Mouse (Mus musculus) hindbrain, embryonic 15.5 days (tissue): Measurements from ENCODE around the gene Hdac6. TPM values are rescaled to one million over a fixed set of nuclear protein-coding genes. Genes with fewer than 3 reads are reported as not detected.

Experiments used
- ATAC-seq: fragments of 200-750 bp; cut with Nextera tagmentation; 2 replicates; pipeline ENCODE4 v1.8.0; 2017; ENCODE audit warnings: low read depth, moderate number of reproducible peaks, moderate TSS enrichment; ENCODE audit not compliant: low FRiP score
- H3K27ac ChIP-seq: fragments of 300-500 bp; sonication (generic); replicated peaks from 2 replicates; pipeline ENCODE4 v1.5.1; 2015; ENCODE audit warnings: mild to moderate bottlenecking, inconsistent platforms
- H3K27me3 ChIP-seq: fragments of 300-500 bp; sonication (generic); 2 replicates; pipeline ENCODE4 v1.6.1; 2015; ENCODE audit warnings: control low read depth, inconsistent platforms
- H3K36me3 ChIP-seq: fragments of 300-500 bp; sonication (generic); 2 replicates; pipeline ENCODE4 v1.6.1; 2015; ENCODE audit warnings: control low read depth, inconsistent platforms
- H3K4me1 ChIP-seq: fragments of 300-500 bp; sonication (generic); replicated peaks from 2 replicates; pipeline ENCODE4 v1.6.1; 2015; ENCODE audit warnings: control low read depth, inconsistent platforms
- H3K4me2 ChIP-seq: fragments of 300-500 bp; sonication (generic); 2 replicates; pipeline ENCODE4 v1.6.1; 2015; ENCODE audit warnings: moderate library complexity, mild to moderate bottlenecking, inconsistent platforms
- H3K4me3 ChIP-seq: fragments of 300-500 bp; sonication (generic); 2 replicates; pipeline ENCODE4 v1.5.1; 2015; ENCODE audit warnings: mild to moderate bottlenecking, inconsistent platforms
- H3K9ac ChIP-seq: fragments of 300-500 bp; sonication (generic); 2 replicates; pipeline ENCODE4 v1.6.1; 2015; ENCODE audit warnings: inconsistent platforms
- H3K9me3 ChIP-seq: fragments of 300-500 bp; sonication (generic); 2 replicates; pipeline ENCODE4 v1.6.1; 2016; ENCODE audit warnings: control low read depth, inconsistent platforms
- WGBS: fragments of 180-500 bp; shearing (Covaris S2); methylation state at CpG from one replicate; pipeline ENCODE4 v1.1.7; 2015; 5-methylcytosine and 5-hydroxymethylcytosine counted together
- polyA plus RNA-seq: library from polyadenylated mRNA; unstranded; fragments of >200 nt; fragmentation: Nextera tagmentation; extraction: Ambion mirVana; gene quantifications from 2 replicates; pipeline ENCODE4 v1.2.1, GENCODE M21; 2015

Hdac6 gene
- 68.0 and 73.6 TPM in 2 replicates for polyA plus RNA-seq

DNA sequence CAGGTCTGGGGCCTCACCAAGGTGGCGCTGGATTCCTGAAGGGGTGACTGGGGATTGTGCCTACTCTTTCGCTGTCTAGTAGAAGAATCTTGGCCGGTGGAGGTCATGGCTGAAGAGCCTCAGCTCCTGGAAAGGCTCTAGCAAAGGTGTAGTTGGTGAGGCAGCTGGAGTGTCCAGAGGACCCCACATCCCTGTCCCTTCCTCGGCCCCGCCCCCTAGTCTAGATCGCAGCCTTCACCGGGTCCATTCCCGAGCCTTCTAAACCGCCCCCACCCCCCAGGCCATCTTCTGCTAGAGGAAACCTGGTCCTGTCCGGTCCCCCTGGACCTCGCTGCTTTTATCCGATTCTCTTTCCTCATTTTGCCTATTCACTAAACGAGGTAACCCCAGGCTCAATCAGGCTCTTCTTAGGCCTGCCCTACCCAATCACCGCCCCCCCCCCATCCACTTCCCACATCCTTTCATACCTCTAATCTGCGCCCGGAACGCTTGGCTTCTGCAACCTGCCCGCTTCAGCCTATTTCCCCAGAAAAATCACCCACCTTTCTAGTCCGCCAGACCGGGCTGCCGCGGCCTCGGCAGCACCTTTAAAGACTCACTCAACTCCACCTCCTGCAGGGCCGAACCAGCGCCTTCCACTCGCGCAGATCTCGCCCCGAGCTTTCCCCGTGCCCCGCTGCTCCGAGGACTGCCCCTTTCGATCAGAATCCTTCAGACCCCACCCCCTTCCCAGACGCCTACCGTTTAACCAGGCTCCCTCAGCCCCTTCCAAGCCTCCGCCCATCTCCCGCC lies at the start of gene Hdac6:
Hdac6 (minus strand) TSS at position 782 of the 792 bp plus-strand sequence.
- Histone ChIP-seq H3K4me1 (no peaks in the 10 kb centered on the region), H3K9ac (peak within 1 kb of the TSS; percentile 52), H3K9me3 (no peaks in the 10 kb centered on the region), H3K36me3 (no peaks in the 10 kb centered on the region), H3K27me3 (no peaks in the 10 kb centered on the region), H3K27ac (peak within 1 kb of the TSS; percentile 77), H3K4me2 (peak within 1 kb of the TSS; percentile 58), H3K4me3 (peak within 1 kb of the TSS; percentile 50)
- peak; percentile 24 for ATAC-seq
- WGBS, result 25% methylated on average over 35 of the region's 37 CpGs

DNA sequence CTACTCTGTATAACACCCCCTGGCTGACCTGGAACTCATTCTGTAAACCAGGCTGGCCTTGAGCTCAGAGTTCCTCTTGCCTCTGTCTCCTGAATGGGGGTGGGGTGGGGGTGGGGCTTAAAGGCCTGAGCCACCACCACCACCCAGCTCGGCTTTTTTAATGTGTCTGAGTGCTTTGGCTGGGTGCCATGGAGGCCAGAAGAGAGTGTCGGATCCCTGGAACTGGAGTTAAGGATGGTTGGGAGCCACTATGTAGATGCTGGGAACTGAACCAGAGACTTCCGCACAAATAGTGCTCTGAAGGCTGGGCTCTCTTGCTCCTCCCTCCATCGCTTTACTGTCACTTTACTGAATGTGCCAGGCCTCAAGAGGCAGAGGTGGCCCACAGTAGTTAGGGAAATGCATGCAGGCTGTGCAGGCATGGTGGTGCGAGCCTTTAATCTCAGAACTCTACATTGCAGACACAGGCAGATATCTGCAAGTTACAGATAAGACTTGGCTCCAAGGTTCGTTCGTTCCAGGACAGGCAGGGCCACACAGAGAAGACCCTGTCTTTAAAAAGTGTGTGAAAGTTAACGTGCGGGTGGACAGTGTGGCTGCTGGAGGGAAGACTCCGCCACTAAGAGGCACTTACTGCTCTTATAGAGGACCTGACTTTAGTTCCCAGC lies 45.5 kb upstream of the Hdac6 start:
- no peak for ATAC-seq
- no peaks in the 10 kb centered on the region for H3K4me1 ChIP-seq
- no peaks in the 10 kb centered on the region for H3K9me3 ChIP-seq
- no peak overlapping the region for H3K27ac ChIP-seq
- 74% methylated on average over 10 of the region's 10 CpGs for WGBS
- no peak overlapping the region for H3K9ac ChIP-seq
- H3K36me3 ChIP-seq, result no peaks in the 10 kb centered on the region
- no peak overlapping the region for H3K4me2 ChIP-seq
- no peaks in the 10 kb centered on the region for H3K27me3 ChIP-seq
- H3K4me3 ChIP-seq, result no peak overlapping the region

DNA sequence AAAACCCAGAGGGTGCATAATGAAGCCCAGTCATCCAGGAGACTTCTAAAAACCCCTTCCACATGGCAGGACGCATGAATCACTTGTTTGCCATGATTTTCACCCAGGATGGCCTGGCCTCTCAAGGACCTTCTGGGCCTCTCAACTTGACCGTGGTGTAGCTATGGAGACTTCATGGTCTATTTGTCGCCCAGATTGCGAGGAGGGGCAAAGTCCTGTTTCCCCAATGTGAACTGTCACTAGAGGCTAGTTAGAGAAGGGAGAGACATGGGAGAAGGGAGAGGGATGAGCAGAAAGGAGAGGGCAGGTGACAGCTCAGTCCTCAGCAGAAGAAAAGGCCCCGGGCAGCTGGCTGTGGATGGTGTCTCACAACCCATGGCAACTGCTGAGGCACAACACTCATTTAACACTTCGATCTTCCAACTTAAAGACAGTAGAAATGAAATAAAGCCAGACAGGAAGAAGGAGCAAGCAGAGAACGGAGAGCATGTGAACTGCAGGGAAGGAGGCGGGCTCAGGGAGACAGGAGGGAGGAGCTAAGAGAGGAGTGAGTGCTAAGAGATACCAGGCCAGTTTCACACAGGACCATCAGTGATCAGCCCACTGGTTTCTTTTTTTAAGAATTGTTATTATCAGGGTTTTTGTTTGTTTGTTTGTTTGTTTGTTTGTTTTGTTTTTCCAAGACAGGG lies 44.8 kb upstream of the Hdac6 start:
- Histone ChIP-seq H3K27ac (no peak overlapping the region), H3K9ac (no peak overlapping the region), H3K36me3 (no peaks in the 10 kb centered on the region), H3K27me3 (no peaks in the 10 kb centered on the region), H3K4me2 (no peak overlapping the region), H3K9me3 (no peaks in the 10 kb centered on the region), H3K4me1 (no peaks in the 10 kb centered on the region), H3K4me3 (no peak overlapping the region)
- 61% methylated on average over 8 of the region's 8 CpGs for WGBS
- no peak for ATAC-seq

- 87% methylated on average over 7 of the region's 7 CpGs for WGBS
- H3K4me3 ChIP-seq, result no peak overlapping the region
- ATAC-seq, result no peak
- no peak overlapping the region for H3K4me2 ChIP-seq
- H3K9me3 ChIP-seq, result no peaks in the 10 kb centered on the region
- H3K36me3 ChIP-seq, result no peaks in the 10 kb centered on the region
- no peaks in the 10 kb centered on the region for H3K27me3 ChIP-seq
- no peak overlapping the region for H3K9ac ChIP-seq
- H3K4me1 ChIP-seq, result no peaks in the 10 kb centered on the region
- H3K27ac ChIP-seq, result no peak overlapping the region
These were observed 33.7 kb upstream of the Hdac6 start for GRCm38 (mm10) chrX:7981368-7981767.

DNA sequence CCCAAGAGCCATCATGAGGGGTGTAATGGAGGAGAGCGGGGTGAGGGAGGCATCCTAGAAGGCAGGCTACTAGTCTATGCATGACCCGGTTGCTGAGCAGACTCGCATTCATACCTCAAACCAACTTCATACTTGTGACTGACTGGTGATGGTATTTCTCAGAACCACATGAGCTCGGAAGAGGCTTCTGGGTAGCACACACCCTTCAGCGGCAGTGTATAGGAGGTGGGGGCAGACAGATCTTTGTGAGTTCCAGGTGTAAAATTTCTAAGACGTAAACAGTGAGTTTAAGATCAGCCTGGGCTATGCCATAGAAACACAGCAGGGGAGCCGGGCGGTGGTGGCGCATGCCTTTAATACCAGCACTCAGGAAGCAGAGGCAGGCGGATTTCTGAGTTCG lies 30.2 kb upstream of the Hdac6 start, which contains the start of gene Gata1:
Gata1 (minus strand) TSS at position 180 of the 400 bp plus-strand sequence.
- Histone ChIP-seq H3K27ac (no peak within 1 kb of the TSS), H3K4me3 (no peak within 1 kb of the TSS), H3K9me3 (no peaks in the 10 kb centered on the region), H3K9ac (no peak within 1 kb of the TSS), H3K4me1 (no peaks in the 10 kb centered on the region), H3K36me3 (no peaks in the 10 kb centered on the region), H3K4me2 (no peak within 1 kb of the TSS), H3K27me3 (no peaks in the 10 kb centered on the region)
- WGBS, result 95% methylated on average over 11 of the region's 11 CpGs
- no peak for ATAC-seq

DNA sequence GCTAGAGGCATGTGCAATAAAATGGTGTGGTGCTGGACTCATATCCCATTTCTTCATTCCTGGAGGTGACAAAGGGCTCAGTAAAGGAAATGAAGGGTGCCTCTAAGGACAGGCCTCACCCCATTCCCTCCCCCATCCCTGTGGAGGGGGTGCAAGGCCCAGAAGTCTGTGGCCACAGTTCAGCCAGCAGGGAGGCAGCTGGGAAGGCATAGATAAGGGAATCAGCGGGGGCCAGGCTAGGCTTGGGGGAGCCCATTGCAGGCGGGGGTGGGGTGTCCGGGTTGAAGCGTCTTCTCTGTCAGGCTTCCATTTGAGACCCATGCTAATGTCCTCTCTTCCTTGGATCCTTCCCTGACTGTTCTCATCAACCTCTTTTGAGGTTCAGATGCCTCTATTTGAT lies 23.6 kb upstream of the Hdac6 start:
- no peak for ATAC-seq
- Histone ChIP-seq H3K4me3 (no peak overlapping the region), H3K36me3 (no peaks in the 10 kb centered on the region), H3K4me2 (no peak overlapping the region), H3K27me3 (no peaks in the 10 kb centered on the region), H3K9ac (no peak overlapping the region), H3K27ac (no peak overlapping the region), H3K4me1 (no peaks in the 10 kb centered on the region), H3K9me3 (no peaks in the 10 kb centered on the region)
- 74% methylated on average over 4 of the region's 4 CpGs for WGBS

GRCm38 (mm10) chrX:7968899-7969298 lies 21.2 kb upstream of the Hdac6 start:
- H3K4me2 ChIP-seq, result no peak overlapping the region
- no peaks in the 10 kb centered on the region for H3K36me3 ChIP-seq
- H3K27ac ChIP-seq, result no peak overlapping the region
- WGBS, result 95% methylated on average over 3 of the region's 3 CpGs
- H3K4me3 ChIP-seq, result no peak overlapping the region
- H3K4me1 ChIP-seq, result no peaks in the 10 kb centered on the region
- no peaks in the 10 kb centered on the region for H3K9me3 ChIP-seq
- no peaks in the 10 kb centered on the region for H3K27me3 ChIP-seq
- H3K9ac ChIP-seq, result no peak overlapping the region
- no peak for ATAC-seq

DNA sequence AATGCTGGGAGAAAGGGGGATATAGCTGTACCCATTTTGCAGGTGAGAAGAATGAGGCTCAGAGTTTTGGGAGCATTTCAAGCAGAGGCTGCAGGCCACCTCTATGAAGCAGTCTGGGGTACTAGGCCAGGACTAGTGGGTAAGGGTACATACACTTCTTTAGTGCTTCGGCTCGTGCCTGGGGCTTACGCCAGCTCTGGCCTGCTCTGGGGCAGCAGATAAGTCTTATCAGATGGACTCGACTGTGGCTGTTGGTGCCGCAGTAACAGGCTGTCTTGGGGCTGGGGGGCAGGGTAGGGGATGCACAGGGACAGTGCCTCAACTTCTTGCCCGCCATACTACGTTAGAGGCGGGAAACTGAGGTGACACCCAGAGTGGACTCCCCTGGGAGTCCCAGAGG lies 20.5 kb upstream of the Hdac6 start:
- 85% methylated on average over 8 of the region's 8 CpGs for WGBS
- no peaks in the 10 kb centered on the region for H3K36me3 ChIP-seq

DNA sequence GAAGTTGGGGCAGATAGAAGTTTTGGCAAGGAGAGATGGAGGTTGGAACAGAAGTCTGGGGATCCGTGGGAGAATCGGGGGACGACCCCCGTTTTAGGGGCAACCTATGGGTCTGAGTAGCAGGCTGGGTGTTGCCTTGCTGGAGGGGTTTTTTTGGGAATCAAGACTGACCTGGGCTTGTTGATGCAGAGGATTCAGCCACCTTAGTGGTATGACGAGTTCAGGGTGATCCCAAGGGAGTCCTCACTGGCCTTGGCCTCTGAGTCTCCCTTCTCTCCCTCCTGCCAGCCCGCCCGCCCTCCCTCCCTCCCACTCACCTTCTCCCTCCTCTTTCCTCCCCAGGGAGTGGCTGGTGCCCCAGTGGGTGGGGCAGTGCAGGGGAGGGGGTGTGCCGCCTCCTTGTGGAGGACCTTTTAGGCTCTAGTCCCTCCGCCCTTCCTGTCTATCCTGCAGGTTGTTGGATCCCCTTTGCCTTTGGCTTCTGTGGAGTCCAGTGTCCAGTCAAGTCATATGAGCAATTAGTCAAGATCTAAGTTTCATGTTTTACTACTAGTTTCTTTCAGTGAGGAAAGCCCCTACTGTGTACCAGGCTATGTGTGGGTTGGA lies 20.0 kb upstream of the Hdac6 start:
- Histone ChIP-seq H3K4me1 (no peaks in the 10 kb centered on the region), H3K36me3 (no peaks in the 10 kb centered on the region), H3K9ac (no peak overlapping the region), H3K4me3 (no peak overlapping the region), H3K27me3 (no peaks in the 10 kb centered on the region), H3K27ac (no peak overlapping the region), H3K4me2 (no peak overlapping the region), H3K9me3 (no peaks in the 10 kb centered on the region)
- ATAC-seq, result no peak
- 80% methylated on average over 7 of the region's 9 CpGs for WGBS

More for the DNA sequence above, 20.5 kb upstream of the Hdac6 start:
- no peaks in the 10 kb centered on the region for H3K27me3 ChIP-seq
- no peak for ATAC-seq
- no peaks in the 10 kb centered on the region for H3K9me3 ChIP-seq
- no peak overlapping the region for H3K27ac ChIP-seq
- no peak overlapping the region for H3K9ac ChIP-seq
- H3K4me1 ChIP-seq, result no peaks in the 10 kb centered on the region
- no peak overlapping the region for H3K4me2 ChIP-seq
- H3K4me3 ChIP-seq, result no peak overlapping the region

GRCm38 (mm10) chrX:7966161-7966560 lies 18.5 kb upstream of the Hdac6 start:
- ATAC-seq, result no peak
- no peak overlapping the region for H3K4me2 ChIP-seq
- WGBS, result 77% methylated on average over 4 of the region's 4 CpGs
- H3K9ac ChIP-seq, result no peak overlapping the region
- no peaks in the 10 kb centered on the region for H3K9me3 ChIP-seq
- no peak overlapping the region for H3K4me3 ChIP-seq
- no peak overlapping the region for H3K27ac ChIP-seq
- no peaks in the 10 kb centered on the region for H3K4me1 ChIP-seq
- no peaks in the 10 kb centered on the region for H3K36me3 ChIP-seq
- no peaks in the 10 kb centered on the region for H3K27me3 ChIP-seq

DNA sequence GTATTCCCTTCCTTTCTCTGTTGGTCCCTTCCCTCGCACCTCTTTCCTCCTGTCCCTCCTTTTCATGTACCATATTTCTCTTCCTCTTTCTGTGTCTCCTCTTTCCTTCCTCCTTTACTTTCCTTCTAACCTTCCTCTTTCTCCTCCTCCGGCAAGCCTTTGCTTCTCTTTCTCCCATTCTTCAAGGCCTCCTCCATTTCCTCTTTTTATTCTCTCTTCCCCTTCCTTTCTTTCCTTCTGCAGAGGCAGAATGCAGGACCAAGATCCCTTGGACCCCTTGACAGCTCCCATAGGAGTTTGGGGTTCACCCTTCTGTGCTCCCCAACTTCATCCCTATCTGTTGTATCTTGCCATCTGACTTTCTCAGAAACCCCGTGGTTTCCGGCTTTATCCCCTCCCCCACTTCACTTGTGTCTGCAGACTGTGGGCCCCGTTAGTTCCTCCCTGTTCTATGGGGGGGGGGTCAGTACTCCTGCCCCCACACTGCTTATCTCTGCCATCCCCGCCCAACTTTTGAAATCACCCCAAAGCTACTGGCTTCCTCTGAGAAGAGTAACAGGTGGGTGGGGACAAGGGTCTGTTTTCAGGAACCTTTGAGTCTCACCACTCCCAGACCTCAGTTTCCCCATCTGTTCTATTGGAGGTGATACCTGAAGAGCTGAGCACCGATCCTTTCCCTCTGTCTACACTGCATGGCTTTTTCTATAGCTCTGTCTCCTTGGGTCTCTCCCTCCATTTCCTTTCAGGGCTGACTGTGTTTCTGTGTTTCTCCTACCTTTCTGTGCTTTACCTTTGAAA lies 16.3 kb upstream of the Hdac6 start:
- ATAC-seq, result no peak
- 81% methylated on average over 7 of the region's 7 CpGs for WGBS
- no peaks in the 10 kb centered on the region for H3K9me3 ChIP-seq
- H3K27ac ChIP-seq, result no peak overlapping the region
- no peaks in the 10 kb centered on the region for H3K4me1 ChIP-seq
- H3K4me2 ChIP-seq, result no peak overlapping the region
- no peak overlapping the region for H3K9ac ChIP-seq
- no peak overlapping the region for H3K4me3 ChIP-seq
- H3K36me3 ChIP-seq, result no peaks in the 10 kb centered on the region
- H3K27me3 ChIP-seq, result no peaks in the 10 kb centered on the region
